ENCODE assay signal across 8 mouse cellular contexts in genomic region chr8:84908421-84909161, GRCm38 (mm10). TPM values are rescaled to one million over a fixed set of nuclear protein-coding genes. Genes with fewer than 3 reads are reported as not detected.
DNase-seq lines count a peak whose midpoint lies in the region; ATAC-seq lines count a peak whose summit lies in the region.

Dnase2a (plus strand) TSS chr8:84908560.

- peak; percentile 99 for DNase-seq in adipocyte (ENCODE audit: low spot score)
- peak; percentile 99 for DNase-seq in embryo, embryonic 10.5 days (ENCODE audit: low spot score)
- peak; percentile 98 for DNase-seq in gastrocnemius, postnatal 14 days
- peak; percentile 85 to 92 for DNase-seq in left cerebral cortex, postnatal 14 days (ENCODE audit: low spot score in 2 of 2)
- DNase-seq in mesoderm, embryonic 11.5 days (ENCODE audit: low read depth, low spot score) = peak; percentile 97
- peak; percentile 78 to 83 for DNase-seq in right cerebral cortex, postnatal 36 days (ENCODE audit: low spot score in 2 of 2)
- peak; percentile 94 for DNase-seq in yolk sac, embryonic 10.5 days (ENCODE audit: low spot score)

- ATAC-seq in inflammation-experienced regulatory T-cells, adult 6 months = peak; percentile 86

- intact Hi-C loops in gastrocnemius, postnatal 14 days (cut with DNase I; ENCODE audit: low total_unique reads) = no loop called here
- intact Hi-C loops in left cerebral cortex, postnatal 14 days (cut with DNase I) = no loop called here

RNA-seq across cellular contexts. Expression of gene Dnase2a, which starts in this region (rescaled TPM):
- total RNA-seq in gastrocnemius, postnatal 14 days (2021) = 1 to 10 TPM; 5.7 to 6.9 TPM
- 10 to 100 TPM; 10.5 to 21.7 (median 20.0) TPM for polyA plus RNA-seq in inflammation-experienced regulatory T-cells, adult 6 months (2017; shearing (Covaris generic))
- 1 to 10 TPM; 2.9 TPM for total RNA-seq in left cerebral cortex, postnatal 14 days (2021)

Comparison
In these comparisons a context has a peak if more than half of its experiments do, and no peak if none do; other contexts are left out.
1. Peak in every context shown above with its lines: DNase-seq and ATAC-seq.